Mouse (Mus musculus) B cell, adult 62 days (primary cell): ENCODE results near the gene Uimc1. TPM values are rescaled to one million over a fixed set of nuclear protein-coding genes. Genes with fewer than 3 reads are reported as not detected.

Source experiments
- total RNA-seq: library from RNA; stranded (reverse); gene quantifications from 4 replicates; pipeline ENCODE4 v1.2.4, GENCODE M21; 2023

The Uimc1 gene
- 71.4 to 77.7 TPM (median 73.3 TPM) in 4 replicates for total RNA-seq

GRCm38 (mm10) chr13:55099726-55100478 is at the start of gene Uimc1:
TSS of gene Uimc1 (minus strand) at chr13:55100300.

GRCm38 (mm10) chr13:55133448-55133847 is 33.3 kb upstream of the Uimc1 start, which contains the start of gene Gm17617:
TSS of gene Gm17617 (minus strand) at chr13:55133548.

GRCm38 (mm10) chr13:55105045-55105952 is 5.2 kb upstream of the Uimc1 start, which contains the start of gene Zfp346:
TSS of gene Zfp346 (plus strand) at chr13:55105311.

GRCm38 (mm10) chr13:55021194-55021779 is 78.8 kb downstream of the Uimc1 start, which contains the start of gene Hk3:
TSS of gene Hk3 (minus strand) at chr13:55021385.

Other genes with a start within 250 kb of the Uimc1 start
- 0.30 TPM in 1 of 4 replicates, not detected in the others for gene Unc5a, start 150.9 kb downstream of the Uimc1 start, total RNA-seq
- gene Hk3, start 78.9 kb downstream of the Uimc1 start, total RNA-seq, result 0.98 to 3.3 TPM (median 1.9 TPM) in 4 replicates
- gene Zfp346, start 5.0 kb upstream of the Uimc1 start, total RNA-seq, result 21.9 to 26.8 TPM (median 24.0 TPM) in 4 replicates
- not detected in 4 replicates for gene Gm17617, start 33.2 kb upstream of the Uimc1 start, total RNA-seq
- not detected in 4 replicates for gene Fgfr4, start 52.3 kb upstream of the Uimc1 start, total RNA-seq
- gene Nsd1, start 109.5 kb upstream of the Uimc1 start, total RNA-seq, result 189 to 199 TPM (median 192 TPM) in 4 replicates
- 127 to 141 TPM (median 134 TPM) in 4 replicates for gene Prelid1, start 220.2 kb upstream of the Uimc1 start, total RNA-seq
- gene Rab24, start 221.6 kb upstream of the Uimc1 start, total RNA-seq, result 52.1 to 59.6 TPM (median 56.7 TPM) in 4 replicates
- 0.40 to 1.3 TPM (median 0.82 TPM) in 4 replicates for gene Mxd3, start 229.5 kb upstream of the Uimc1 start, total RNA-seq